Mouse (Mus musculus): ENCODE data around the gene Trnt1.

Gene Trnt1

DNA sequence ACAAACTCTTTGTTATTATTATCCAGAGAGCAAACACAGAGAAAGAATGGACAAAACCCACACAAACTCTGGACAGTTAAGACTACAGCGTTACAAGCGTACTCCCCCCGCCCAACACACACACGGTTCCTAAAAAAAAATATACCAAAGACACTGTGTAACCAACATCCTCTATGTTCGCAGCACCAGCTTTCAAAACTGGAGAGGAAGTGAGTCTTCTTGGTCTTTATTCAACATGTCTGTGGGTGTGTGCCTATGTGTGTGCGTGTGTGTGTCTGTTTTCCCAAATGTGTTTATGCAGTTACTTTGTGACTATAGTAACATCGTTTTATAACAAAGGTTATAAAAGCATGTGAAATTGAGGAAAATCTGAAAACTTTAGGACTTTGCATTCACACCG lies 22.5 kb downstream of the Trnt1 start:
- DNase-seq = no peak

DNA sequence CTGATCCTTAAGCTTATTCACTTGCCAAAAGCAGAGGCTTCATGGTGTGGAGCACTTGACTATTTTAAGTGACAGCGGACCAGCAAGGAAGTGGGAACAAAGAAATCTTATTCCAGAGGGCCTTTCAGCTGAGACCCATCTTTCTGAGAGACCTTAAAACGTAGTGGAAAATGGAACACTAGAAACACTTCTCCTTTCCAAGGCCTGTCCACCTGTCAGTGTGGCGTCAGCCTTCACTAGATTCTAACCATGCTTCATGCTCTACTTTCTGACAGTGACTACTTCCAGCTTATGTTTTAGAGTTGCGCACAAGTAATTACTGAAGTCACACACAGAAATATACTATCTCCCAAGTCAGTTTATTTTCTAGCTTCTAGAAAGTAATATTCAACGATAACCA lies 23.6 kb downstream of the Trnt1 start:
- no peak for DNase-seq

DNA sequence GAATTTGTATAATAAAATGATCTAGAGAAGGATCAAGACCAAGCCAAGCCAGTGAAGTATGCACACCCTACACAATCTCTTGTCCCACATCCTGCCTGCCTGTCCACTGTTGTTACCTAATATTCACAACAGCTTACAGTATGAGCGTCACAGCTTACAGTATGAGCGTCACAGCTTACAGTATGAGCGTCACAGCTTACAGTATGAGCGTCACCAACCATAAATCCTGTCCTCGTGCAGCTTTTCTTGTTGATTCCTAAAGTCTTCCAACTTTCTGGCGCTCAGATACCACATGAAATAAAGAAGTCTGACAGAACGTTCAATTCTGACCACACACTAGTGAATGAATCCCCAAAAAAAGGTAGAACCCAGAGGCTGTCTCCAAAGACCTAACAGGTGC lies 24.2 kb downstream of the Trnt1 start:
- no peak for DNase-seq

DNA sequence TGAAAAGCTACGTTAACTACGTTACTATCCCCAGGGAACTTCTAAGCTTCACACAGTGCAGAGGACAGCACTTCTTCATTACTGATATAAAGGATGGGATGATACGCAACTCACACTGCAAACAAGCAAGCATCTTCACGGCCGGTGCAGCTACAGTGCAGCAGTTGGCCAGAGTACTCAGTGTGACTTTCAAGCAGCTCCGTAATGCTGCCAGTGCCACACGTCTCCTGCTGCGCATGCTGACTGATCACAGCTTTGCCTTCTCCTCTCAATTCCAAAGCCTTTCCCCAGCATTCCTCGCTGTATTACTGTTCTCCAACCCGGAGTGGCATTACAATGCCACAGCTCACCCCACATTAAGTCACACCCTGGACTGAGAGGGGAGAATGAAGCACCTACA lies 24.7 kb downstream of the Trnt1 start:
- no peak for DNase-seq

- DNase-seq = no peak
Observed at GRCm38 (mm10) chr6:106794094-106794814, 25.3 kb downstream of the Trnt1 start.

DNA sequence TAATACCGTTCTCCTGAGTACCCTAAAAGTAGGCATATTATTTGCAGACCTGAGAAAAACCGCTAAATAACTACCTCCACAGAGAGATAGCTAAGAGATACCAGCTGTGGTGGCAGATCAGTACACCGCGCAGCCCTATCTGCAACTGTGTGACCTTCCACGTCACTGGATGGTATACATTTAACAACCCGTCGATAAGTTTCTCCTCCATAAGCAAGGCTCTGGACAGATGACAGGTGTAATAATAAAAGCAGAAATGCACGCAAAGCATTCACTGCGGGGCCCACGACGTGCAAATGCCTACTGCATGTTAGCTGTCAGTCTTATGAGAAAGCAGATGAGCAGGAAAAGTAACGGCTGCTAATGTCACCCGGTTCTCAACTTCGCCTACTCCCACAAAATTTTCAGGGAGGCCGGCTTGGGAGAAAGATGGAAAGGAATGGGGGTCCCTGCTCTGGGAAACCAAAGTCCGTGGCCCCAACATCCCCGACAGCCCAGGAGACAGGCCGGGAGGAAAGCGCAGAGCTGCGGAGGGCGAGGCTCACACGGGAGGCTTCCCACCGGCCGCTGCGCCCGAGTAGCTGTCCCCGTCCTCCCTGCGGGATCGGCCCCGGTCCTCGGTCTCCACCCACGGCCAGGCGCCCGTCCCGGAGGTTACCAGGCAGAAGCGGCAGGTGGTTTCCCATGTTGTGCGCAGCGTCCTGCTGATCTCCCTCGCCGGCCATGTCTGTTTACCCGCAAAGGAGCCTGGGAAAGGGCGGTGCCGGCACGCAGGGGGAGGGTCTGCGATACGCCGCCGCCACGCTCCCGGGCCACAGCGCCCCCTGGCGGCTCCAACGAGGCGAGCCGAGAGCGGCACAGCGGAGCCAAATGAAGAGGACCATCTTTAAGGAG lies 30.7 kb downstream of the Trnt1 start, which contains the start of gene Crbn:
Gene Crbn (minus strand): TSS at position 745 of the 894 bp plus-strand sequence.
- DNase-seq = peak; percentile 94

DNA sequence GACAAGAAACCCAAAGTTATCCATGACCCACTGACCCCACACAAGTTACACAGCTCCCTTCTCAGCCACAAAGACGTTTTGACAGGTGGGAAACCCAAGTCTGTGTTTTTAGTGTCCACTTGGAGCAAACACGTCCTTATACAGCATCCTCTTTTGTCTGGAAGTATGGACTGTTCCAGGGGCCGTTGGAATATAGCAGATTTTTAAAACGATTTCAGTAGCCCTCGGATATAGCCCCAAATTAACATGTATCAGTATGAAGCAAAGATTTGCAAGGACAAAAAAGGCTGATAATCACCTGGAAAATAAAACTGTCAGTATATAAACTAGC lies 31.3 kb downstream of the Trnt1 start:
- no peak for DNase-seq

DNA sequence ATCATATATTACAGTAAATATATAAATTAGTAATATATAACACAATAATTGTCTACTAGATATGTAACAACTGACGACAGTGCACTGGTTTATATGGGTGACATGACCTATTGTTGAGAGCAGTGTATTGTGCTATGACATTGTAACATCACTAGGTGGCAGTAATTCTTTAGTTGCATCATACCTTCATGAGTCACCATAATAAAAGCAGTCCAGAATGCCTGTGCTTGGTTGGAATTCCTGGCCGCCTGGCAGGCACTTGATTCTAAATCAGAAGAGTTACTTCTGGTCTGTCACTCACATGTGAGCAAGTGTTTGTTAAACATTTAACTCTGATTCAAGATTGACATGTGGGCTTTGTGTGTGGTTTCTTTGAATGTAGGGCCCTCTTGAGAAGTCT lies 36.0 kb downstream of the Trnt1 start:
- DNase-seq = peak; percentile 56

DNA sequence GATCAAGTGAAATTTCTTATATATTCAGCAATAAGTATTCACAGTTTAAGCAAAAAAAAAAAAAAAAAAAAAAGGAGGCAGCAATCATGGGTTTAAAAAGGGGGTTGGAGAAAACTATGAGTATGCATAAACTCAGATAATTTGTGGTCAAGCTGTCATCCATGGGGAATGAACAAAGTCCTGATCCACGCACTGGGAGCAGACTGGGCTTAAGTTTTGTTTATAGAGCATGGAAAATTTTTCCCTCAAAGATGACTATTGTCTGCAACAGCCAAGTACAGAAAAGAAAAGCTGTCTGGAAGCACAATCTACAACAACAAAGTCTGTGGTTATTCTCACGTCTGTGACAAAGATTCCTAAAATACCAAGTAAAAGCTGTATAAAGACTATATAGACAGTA lies 40.2 kb downstream of the Trnt1 start:
- no peak for DNase-seq

DNA sequence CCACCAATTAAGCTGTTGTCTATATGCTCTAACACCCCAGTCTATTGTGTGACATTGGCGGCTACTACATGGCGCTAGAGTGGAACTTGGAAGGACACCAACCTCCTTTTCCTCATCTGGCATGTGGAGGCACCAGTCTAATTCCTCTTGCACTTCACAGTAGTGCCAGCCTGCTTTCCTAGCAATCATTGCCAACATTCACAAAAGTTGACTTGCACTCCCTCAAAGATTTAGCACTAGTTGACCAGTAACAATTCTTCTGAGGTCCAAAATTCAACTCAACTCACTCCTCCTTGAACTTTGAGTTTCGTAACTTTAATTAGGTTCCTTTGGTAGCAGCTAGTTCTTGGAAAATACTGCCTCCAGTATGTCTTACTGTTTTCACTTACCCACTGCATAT lies 41.8 kb downstream of the Trnt1 start:
- DNase-seq = no peak

DNA sequence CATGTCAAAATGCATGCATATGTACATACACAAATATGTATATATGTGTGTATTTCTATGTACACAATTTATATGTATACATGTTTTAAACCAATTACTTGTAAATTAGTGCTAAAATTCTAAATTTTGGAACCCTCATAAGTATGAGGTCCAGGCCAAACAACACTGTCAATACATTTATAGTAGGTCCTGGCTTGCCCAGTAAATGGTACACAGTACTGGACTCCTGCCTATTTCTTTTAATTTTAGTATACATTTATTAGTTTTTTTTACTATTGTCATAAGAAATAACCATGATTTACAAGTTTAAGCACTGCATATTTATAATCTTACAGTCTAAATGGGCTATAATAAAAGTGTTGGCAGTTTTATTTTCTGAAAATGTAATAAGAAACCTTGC lies 50.3 kb downstream of the Trnt1 start:
- no peak for DNase-seq

GRCm38 (mm10) chr6:106819906-106820305 lies 51.0 kb downstream of the Trnt1 start:
- no peak for DNase-seq

- DNase-seq = no peak
Observed at GRCm38 (mm10) chr6:106820566-106820965, 51.6 kb downstream of the Trnt1 start.

GRCm38 (mm10) chr6:106822329-106822728 lies 53.4 kb downstream of the Trnt1 start:
- DNase-seq = peak; percentile 40

All from retina, postnatal 1 day (tissue).